Mouse (Mus musculus) cerebellum, postnatal 4 days (tissue): ENCODE measurements around the gene 2010300C02Rik.

Experiments
- DNase-seq, 2 experiments: peaks; one replicate each; pipeline ENCODE4 v3.0.0; 2022; ENCODE audit warnings: low spot score in 2 of 2, mixed read lengths in 1 of 2

The 2010300C02Rik gene

GRCm38 (mm10) chr1:37579686-37580085 is 140.2 kb downstream of the 2010300C02Rik start:
- no peak for DNase-seq

GRCm38 (mm10) chr1:37572528-37573272 is 147.2 kb downstream of the 2010300C02Rik start:
- DNase-seq: no peak

- DNase-seq: no peak
Measured at GRCm38 (mm10) chr1:37568379-37568778, 151.5 kb downstream of the 2010300C02Rik start.

- DNase-seq: no peak
Measured at GRCm38 (mm10) chr1:37566754-37567153, 153.1 kb downstream of the 2010300C02Rik start.

- DNase-seq: no peak
Measured at GRCm38 (mm10) chr1:37566344-37566743, 153.5 kb downstream of the 2010300C02Rik start.

- no peak for DNase-seq
Measured at GRCm38 (mm10) chr1:37565396-37565795, 154.5 kb downstream of the 2010300C02Rik start.

- DNase-seq: no peak
Measured at GRCm38 (mm10) chr1:37561955-37562354, 157.9 kb downstream of the 2010300C02Rik start.
